Mouse (Mus musculus): ENCODE results near the gene Adgrv1.

GRCm38 (mm10) chr13:81238855-81239254 lies 394.1 kb downstream of the Adgrv1 start:
- no peak for TF ChIP-seq CTCF (IDR thresholded peaks at IDR 0.05; ENCODE audit: borderline replicate concordance, insufficient read depth, low read length)
- TF ChIP-seq POLR2A (IDR thresholded peaks at IDR 0.05; ENCODE audit: low read depth, low read length) = no peak

All from embryonic fibroblast, embryonic 13.5 days (primary cell).